Mouse (Mus musculus): ENCODE results near the gene Pisd. TPM values are rescaled to one million over a fixed set of nuclear protein-coding genes. Genes with fewer than 3 reads are reported as not detected.

Gene Pisd
- total and polyA plus RNA-seq, 3 experiments, result 45.2 to 57.1 (median 52.1) TPM

DNA sequence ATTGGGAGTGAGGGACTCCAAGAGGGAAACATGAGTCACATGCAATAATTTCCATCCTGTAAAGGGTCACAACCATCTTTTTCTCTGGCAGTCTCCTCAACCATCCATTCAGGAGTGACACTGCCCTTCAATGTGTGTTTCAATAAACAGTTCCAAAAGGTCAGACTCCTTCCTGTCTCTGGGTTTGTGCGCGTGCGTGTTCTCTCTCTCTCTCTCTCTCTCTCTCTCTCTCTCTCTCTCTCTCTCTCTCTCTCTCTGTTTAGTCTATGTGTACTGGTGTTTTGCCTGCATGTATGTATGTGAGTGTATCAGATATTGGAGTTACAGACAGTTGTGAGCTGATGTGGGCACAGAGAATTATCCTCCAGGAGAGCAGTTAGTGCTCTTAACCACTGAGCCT lies 18.4 kb downstream of the Pisd start:
- Histone ChIP-seq H3K27me3 (replicated peaks) (no peaks in the 10 kb centered on the region), H3K9me3 (replicated peaks; ENCODE audit: low read length) (no peaks in the 10 kb centered on the region), H3K27ac (ENCODE audit: insufficient read depth, low read depth) (no peak overlapping the region), H3K36me3 (replicated peaks in 1 of 2; ENCODE audit: control insufficient read depth in 1 of 2, insufficient read depth in 1 of 2, low read length in 1 of 2) (peaks cover 35 to 88% of the 10 kb centered on the region in 2 experiments), H3K4me2 (ENCODE audit: insufficient read depth, low read depth, poor library complexity, severe bottlenecking) (no peak overlapping the region), H3K4me1 (ENCODE audit: control insufficient read depth in 1 of 2, insufficient read depth in 2 of 2) (no peaks in the 10 kb centered on the region), H3K9ac (ENCODE audit: insufficient read depth, low read depth) (no peak overlapping the region), H3K79me2 (replicated peaks; ENCODE audit: control insufficient read depth, extremely low read depth, insufficient read depth, poor library complexity, severe bottlenecking) (peaks cover 7% of the 10 kb centered on the region), H3K4me3 (replicated peaks in 1 of 3; ENCODE audit: low read depth in 2 of 3, low read length in 2 of 3, poor library complexity in 1 of 3) (no peak overlapping the region)
- dilution Hi-C loops (cut with MboI; ENCODE audit: extremely low pct_ligation_motif_present, extremely low pct_unique_long_range_greater_than_20kb, low sequenced_read_pairs), result no loop called here
- no peak for DNase-seq (ENCODE audit: extremely low read depth)
- TF ChIP-seq UBTF (IDR thresholded peaks at IDR 0.05; ENCODE audit: low read depth, low read length) (no peak), ZMIZ1 (IDR thresholded peaks at IDR 0.05; ENCODE audit: low read depth, low read length) (no peak), ZKSCAN1 (IDR thresholded peaks at IDR 0.05; ENCODE audit: borderline replicate concordance, low read depth, low read length) (no peak), EP300 (IDR thresholded peaks at IDR 0.05; ENCODE audit: low read length) (no peak), CTCF (conservative IDR thresholded peaks at IDR 0.05 in 1 of 2, IDR thresholded peaks at IDR 0.05 in 1 of 2; ENCODE audit: low read depth in 2 of 2, low read length in 2 of 2) (no peak), SIN3A (IDR thresholded peaks at IDR 0.05; ENCODE audit: low read length) (no peak), SMC3 (IDR thresholded peaks at IDR 0.05; ENCODE audit: low read depth, low read length) (no peak), RCOR1 (conservative IDR thresholded peaks at IDR 0.05; ENCODE audit: low read depth, low read length) (no peak), HCFC1 (IDR thresholded peaks at IDR 0.05; ENCODE audit: low read depth, low read length) (no peak), KAT2A (IDR thresholded peaks at IDR 0.05; ENCODE audit: insufficient replicate concordance, low read length) (no peak), CHD2 (IDR thresholded peaks at IDR 0.05; ENCODE audit: low read length) (no peak), BHLHE40 (IDR thresholded peaks at IDR 0.05; ENCODE audit: low read depth, low read length) (no peak), E2F4 (IDR thresholded peaks at IDR 0.05; ENCODE audit: insufficient replicate concordance, low read depth, low read length) (no peak), MEF2A (IDR thresholded peaks at IDR 0.05; ENCODE audit: borderline replicate concordance, low read depth, low read length) (no peak), JUND (conservative IDR thresholded peaks at IDR 0.05; ENCODE audit: low read depth, low read length) (no peak), CHD1 (IDR thresholded peaks at IDR 0.05; ENCODE audit: low read depth, low read length) (no peak), USF1 (IDR thresholded peaks at IDR 0.05; ENCODE audit: low read depth, low read length) (no peak), MAFK (IDR thresholded peaks at IDR 0.05; ENCODE audit: insufficient replicate concordance, low read length) (no peak), MAX (IDR thresholded peaks at IDR 0.05; ENCODE audit: low read length) (no peak), TCF12 (IDR thresholded peaks at IDR 0.05; ENCODE audit: low read depth, low read length) (no peak)
- in situ Hi-C loops (cut with MboI; ENCODE audit: low pct_ligation_motif_present, low pct_unique_long_range_greater_than_20kb, low sequenced_read_pairs), result no loop called here

GRCm38 (mm10) chr5:32761566-32762140 lies 23.8 kb downstream of the Pisd start:
- Histone ChIP-seq H3K27me3 (replicated peaks) (no peaks in the 10 kb centered on the region), H3K4me3 (replicated peaks in 1 of 3; ENCODE audit: low read depth in 2 of 3, low read length in 2 of 3, poor library complexity in 1 of 3) (no peak overlapping the region), H3K4me2 (ENCODE audit: insufficient read depth, low read depth, poor library complexity, severe bottlenecking) (no peak overlapping the region), H3K27ac (ENCODE audit: insufficient read depth, low read depth) (no peak overlapping the region), H3K9me3 (replicated peaks; ENCODE audit: low read length) (no peaks in the 10 kb centered on the region), H3K9ac (ENCODE audit: insufficient read depth, low read depth) (no peak overlapping the region), H3K4me1 (ENCODE audit: control insufficient read depth in 1 of 2, insufficient read depth in 2 of 2) (peaks cover 0 to 17% of the 10 kb centered on the region in 2 experiments; a peak in 1 of 4 replicates), H3K36me3 (replicated peaks in 1 of 2; ENCODE audit: control insufficient read depth in 1 of 2, insufficient read depth in 1 of 2, low read length in 1 of 2) (peaks cover 31 to 77% of the 10 kb centered on the region in 2 experiments), H3K79me2 (replicated peaks; ENCODE audit: control insufficient read depth, extremely low read depth, insufficient read depth, poor library complexity, severe bottlenecking) (no peaks in the 10 kb centered on the region)
- dilution Hi-C loops (cut with MboI; ENCODE audit: extremely low pct_ligation_motif_present, extremely low pct_unique_long_range_greater_than_20kb, low sequenced_read_pairs) (no loop called here), in situ Hi-C loops (cut with MboI; ENCODE audit: low pct_ligation_motif_present, low pct_unique_long_range_greater_than_20kb, low sequenced_read_pairs) (no loop called here)
- no peak for DNase-seq (ENCODE audit: extremely low read depth)
- no peak for TF ChIP-seq GABPA (IDR thresholded peaks at IDR 0.05; ENCODE audit: insufficient replicate concordance, low read depth, low read length)
- no peak for TF ChIP-seq TBP (conservative IDR thresholded peaks at IDR 0.05; ENCODE audit: low read depth, low read length)
- TF ChIP-seq CHD2 (IDR thresholded peaks at IDR 0.05; ENCODE audit: low read length), result no peak
- no peak for TF ChIP-seq USF2 (conservative IDR thresholded peaks at IDR 0.05; ENCODE audit: low read depth, low read length)
- no peak for TF ChIP-seq ETS1 (conservative IDR thresholded peaks at IDR 0.05; ENCODE audit: low read depth, low read length)
- TF ChIP-seq UBTF (IDR thresholded peaks at IDR 0.05; ENCODE audit: low read depth, low read length), result no peak
- TF ChIP-seq ELF1 (IDR thresholded peaks at IDR 0.05; ENCODE audit: low read depth, low read length), result no peak
- TF ChIP-seq POLR2AphosphoS2 (IDR thresholded peaks at IDR 0.05; ENCODE audit: low read depth, low read length), result no peak
- no peak for TF ChIP-seq MEF2A (IDR thresholded peaks at IDR 0.05; ENCODE audit: borderline replicate concordance, low read depth, low read length)
- TF ChIP-seq SMC3 (IDR thresholded peaks at IDR 0.05; ENCODE audit: low read depth, low read length), result no peak
